Mouse (Mus musculus) ES-Bruce4 (cell line): ENCODE measurements around the gene Gm10277. TPM values are rescaled to one million over a fixed set of nuclear protein-coding genes. Genes with fewer than 3 reads are reported as not detected.

Experiments used
- H3K27ac ChIP-seq: 2 replicates; pipeline ENCODE4 v1.5.1; 2012; ENCODE audit warnings: low read length, inconsistent platforms; ENCODE audit not compliant: insufficient read depth
- H3K27me3 ChIP-seq: 2 replicates; pipeline ENCODE4 v1.6.1; 2012; ENCODE audit warnings: mild to moderate bottlenecking, low read length, inconsistent platforms; ENCODE audit not compliant: control insufficient read depth, poor library complexity, insufficient read depth, severe bottlenecking
- H3K36me3 ChIP-seq: 2 replicates; pipeline ENCODE4 v1.6.1; 2012; ENCODE audit warnings: inconsistent platforms, mild to moderate bottlenecking, low read length, moderate library complexity; ENCODE audit not compliant: control insufficient read depth, poor library complexity, insufficient read depth, severe bottlenecking
- H3K4me1 ChIP-seq: one replicate; pipeline ENCODE4 v1.8.1; 2011; ENCODE audit warnings: low read length; ENCODE audit not compliant: control insufficient read depth, insufficient read depth
- H3K4me3 ChIP-seq: 2 replicates; pipeline ENCODE4 v1.5.1; 2011; ENCODE audit warnings: low read depth, mild to moderate bottlenecking, low read length
- H3K9ac ChIP-seq: 2 replicates; pipeline ENCODE4 v1.6.1; 2012; ENCODE audit warnings: low read depth, mild to moderate bottlenecking, inconsistent platforms; ENCODE audit not compliant: poor library complexity, severe bottlenecking
- H3K9me3 ChIP-seq: replicated peaks from 2 replicates; pipeline ENCODE4 v1.6.1; 2012; ENCODE audit warnings: mild to moderate bottlenecking, low read length, inconsistent platforms; ENCODE audit not compliant: control insufficient read depth, poor library complexity, insufficient read depth, severe bottlenecking
- CTCF ChIP-seq: IDR thresholded peaks from one replicate; pipeline ENCODE4 v1.8.1; 2011; ENCODE audit warnings: low read depth, low read length
- EP300 ChIP-seq: IDR thresholded peaks from 2 replicates; pipeline ENCODE4 v1.6.1; 2011; ENCODE audit warnings: low read depth, low read length; ENCODE audit not compliant: insufficient read depth
- POLR2A ChIP-seq: IDR thresholded peaks from one replicate; pipeline ENCODE4 v1.8.1; 2011; ENCODE audit warnings: low read length; ENCODE audit not compliant: insufficient read depth
- polyA plus RNA-seq: library from polyadenylated mRNA; stranded (reverse); fragments of >200 nt; gene quantifications from 2 replicates; pipeline ENCODE4 v1.2.4, GENCODE M21; 2011; ENCODE audit warnings: low read depth; ENCODE audit not compliant: missing spikeins, insufficient read depth, insufficient read length

Gene Gm10277
- polyA plus RNA-seq, 1 experiment = not detected

DNA sequence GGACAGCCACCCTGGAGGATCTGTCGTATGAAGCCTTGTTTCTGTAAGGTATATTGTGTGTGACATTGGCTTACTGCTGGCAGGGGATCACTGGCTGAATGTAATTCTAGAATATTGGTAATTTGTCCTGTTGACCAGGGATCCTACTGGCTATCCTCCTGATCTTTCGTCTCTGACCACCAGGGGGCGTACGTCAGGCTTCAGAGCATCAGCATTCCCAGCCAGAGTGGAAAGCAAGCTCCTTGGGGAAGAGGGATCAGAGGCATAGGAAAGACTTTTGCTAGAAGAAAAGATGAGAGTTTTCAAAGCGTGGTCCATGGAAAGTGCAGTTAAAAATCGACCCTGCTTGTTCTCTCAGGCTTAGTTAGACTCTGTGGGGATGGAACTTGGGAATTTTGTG, 50.3 kb downstream of the Gm10277 start:
- Histone ChIP-seq H3K36me3 (no peaks in the 10 kb centered on the region), H3K4me3 (no peak overlapping the region), H3K27ac (peak overlapping the region; percentile 99), H3K9me3 (no peaks in the 10 kb centered on the region), H3K27me3 (no peaks in the 10 kb centered on the region), H3K9ac (0 out of 2 replicates have a peak overlapping the region, but pooled peaks have one; percentile 58), H3K4me1 (peaks cover 1% of the 10 kb centered on the region)
- no peak for TF ChIP-seq EP300
- TF ChIP-seq CTCF = peak; percentile 93
- TF ChIP-seq POLR2A = no peak

Other genes starting within 250 kb of the Gm10277 start
- 48.1 and 50.5 TPM in 2 replicates for gene Taok1, start 179.9 kb downstream of the Gm10277 start, polyA plus RNA-seq
- 133 and 139 TPM in 2 replicates for gene Nufip2, start 101.6 kb downstream of the Gm10277 start, polyA plus RNA-seq
- not detected in 2 replicates for gene Cryba1, start 62.5 kb downstream of the Gm10277 start, polyA plus RNA-seq
- gene Myo18a, start 24.5 kb downstream of the Gm10277 start, polyA plus RNA-seq = 59.6 and 62.7 TPM in 2 replicates
- gene Pipox, start 106.3 kb upstream of the Gm10277 start, polyA plus RNA-seq = 14.3 and 17.0 TPM in 2 replicates
- gene Sez6, start 143.1 kb upstream of the Gm10277 start, polyA plus RNA-seq = 0.33 and 0.57 TPM in 2 replicates
- 50.8 and 58.2 TPM in 2 replicates for gene Phf12, start 195.0 kb upstream of the Gm10277 start, polyA plus RNA-seq
- 8.7 and 10.7 TPM in 2 replicates for gene Dhrs13, start 244.5 kb upstream of the Gm10277 start, polyA plus RNA-seq